Mouse (Mus musculus) MEL (cell line): Measurements from ENCODE around the gene Itgb3.

ENCODE experiments used
- CTCF ChIP-seq, 3 experiments: IDR thresholded peaks in 2 of 3; conservative IDR thresholded peaks in 1 of 3; 2 replicates each; pipeline ENCODE4 v1.5.1; 2011 to 2012; ENCODE audit warnings: low read length in 3 of 3, low read depth in 2 of 3, mild to moderate bottlenecking in 2 of 3, improper control_type of control experiment in 1 of 3, inconsistent platforms in 1 of 3, mixed read lengths in 1 of 3, moderate library complexity in 1 of 3; ENCODE audit not compliant: control insufficient read depth in 1 of 3, insufficient read depth in 1 of 3, poor library complexity in 1 of 3, severe bottlenecking in 1 of 3
- HCFC1 ChIP-seq: IDR thresholded peaks from 2 replicates; pipeline ENCODE4 v1.6.1; 2012; ENCODE audit warnings: low read depth, mild to moderate bottlenecking, inconsistent platforms, low read length, improper control_type of control experiment, moderate library complexity
- JUND ChIP-seq: IDR thresholded peaks from 2 replicates; pipeline ENCODE4 v1.6.1; 2011; ENCODE audit warnings: low read depth, mild to moderate bottlenecking, improper control_type of control experiment, low read length
- MAFK ChIP-seq: IDR thresholded peaks from 2 replicates; pipeline ENCODE4 v1.6.1; 2011; ENCODE audit warnings: low read depth, mild to moderate bottlenecking, low read length, improper control_type of control experiment, borderline replicate concordance
- MXI1 ChIP-seq: IDR thresholded peaks from 2 replicates; pipeline ENCODE4 v1.6.1; 2011; ENCODE audit warnings: mild to moderate bottlenecking, low read depth, low read length, improper control_type of control experiment
- POLR2A ChIP-seq, 2 experiments: IDR thresholded peaks; 2 replicates each; pipeline ENCODE4 v1.6.1; 2011 to 2012; ENCODE audit warnings: low read length in 2 of 2, mild to moderate bottlenecking in 2 of 2, control low read depth in 1 of 2, improper control_type of control experiment in 1 of 2, low read depth in 1 of 2, moderate library complexity in 1 of 2; ENCODE audit not compliant: control insufficient read depth in 1 of 2, insufficient read depth in 1 of 2, poor library complexity in 1 of 2
- POLR2AphosphoS5 ChIP-seq: IDR thresholded peaks from 2 replicates; pipeline ENCODE4 v1.6.1; 2012; ENCODE audit warnings: low read depth, borderline replicate concordance, mild to moderate bottlenecking, inconsistent platforms, low read length, moderate library complexity, mixed read lengths
- RAD21 ChIP-seq: IDR thresholded peaks from 2 replicates; pipeline ENCODE4 v1.6.1; 2011; ENCODE audit warnings: mild to moderate bottlenecking, low read depth, low read length, improper control_type of control experiment
- TAL1 ChIP-seq: IDR thresholded peaks from 2 replicates; pipeline ENCODE4 v1.6.1; 2012; ENCODE audit warnings: mild to moderate bottlenecking, inconsistent platforms, low read length, moderate library complexity, mixed read lengths
- UBTF ChIP-seq: IDR thresholded peaks from 2 replicates; pipeline ENCODE4 v1.6.1; 2012; ENCODE audit warnings: low read depth, mild to moderate bottlenecking, inconsistent platforms, low read length, improper control_type of control experiment, moderate library complexity, borderline replicate concordance; ENCODE audit not compliant: insufficient read depth
- ZNF384 ChIP-seq: IDR thresholded peaks from 2 replicates; pipeline ENCODE4 v1.6.1; 2012; ENCODE audit warnings: low read depth, mild to moderate bottlenecking, inconsistent platforms, low read length, improper control_type of control experiment

DNA sequence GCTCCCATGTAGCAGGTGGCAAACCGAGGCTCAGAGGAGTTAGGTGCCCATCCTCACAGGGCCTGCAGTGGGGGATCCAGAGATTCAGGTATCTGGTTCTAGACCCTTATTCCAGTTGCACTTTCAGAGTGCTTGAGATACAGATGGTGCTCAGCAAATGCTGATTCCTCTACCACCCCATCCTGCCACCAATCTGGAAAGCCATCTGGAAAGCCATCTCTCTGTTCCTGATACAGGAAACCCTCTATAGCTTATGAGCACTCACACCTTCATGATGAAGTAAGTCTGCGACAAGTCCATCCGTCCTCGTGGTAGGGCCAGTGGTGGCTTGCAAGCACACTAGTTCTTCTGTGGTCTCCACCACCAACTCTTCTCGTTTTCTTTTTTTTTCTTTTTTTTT is 27.2 kb upstream of the Itgb3 start:
- TF ChIP-seq HCFC1 (no peak), MXI1 (no peak), RAD21 (no peak), ZNF384 (no peak), CTCF (IDR thresholded peaks at IDR 0.05 in 2 of 3, conservative IDR thresholded peaks at IDR 0.05 in 1 of 3; ENCODE audit: control insufficient read depth in 1 of 3, insufficient read depth in 1 of 3, low read depth in 2 of 3, low read length in 3 of 3, poor library complexity in 1 of 3, severe bottlenecking in 1 of 3) (no peak), POLR2A (IDR thresholded peaks at IDR 0.05; ENCODE audit: control insufficient read depth in 1 of 2, insufficient read depth in 1 of 2, low read depth in 1 of 2, low read length in 2 of 2, poor library complexity in 1 of 2) (no peak), JUND (no peak), POLR2AphosphoS5 (no peak), UBTF (no peak), MAFK (no peak), TAL1 (no peak)
